Mouse (Mus musculus): ENCODE data around the gene Mfsd2a.

Gene Mfsd2a

GRCm38 (mm10) chr4:122983486-122984261 lies 22.7 kb upstream of the Mfsd2a start:
- POLR2A ChIA-PET, result interaction anchor here in 3 of 4 experiments (0.6 to 3.8 kb wide), 14 partner anchors 9 to 302 kb away, joined by 3 to 23 read pairs (median 5); partner anchors contain the start of genes Cap1 (in 2 of the 3), Mycl (in 2 of the 3), Mfsd2a (in 1 of the 3) and Trit1 (in 1 of the 3)
- CTCF ChIA-PET, result interaction anchor here (0.7 to 5.5 kb wide), 13 partner anchors 11 to 203 kb away, joined by 3 to 48 read pairs (median 6); partner anchors contain the start of gene Mycl (in 2 of the 4)

DNA sequence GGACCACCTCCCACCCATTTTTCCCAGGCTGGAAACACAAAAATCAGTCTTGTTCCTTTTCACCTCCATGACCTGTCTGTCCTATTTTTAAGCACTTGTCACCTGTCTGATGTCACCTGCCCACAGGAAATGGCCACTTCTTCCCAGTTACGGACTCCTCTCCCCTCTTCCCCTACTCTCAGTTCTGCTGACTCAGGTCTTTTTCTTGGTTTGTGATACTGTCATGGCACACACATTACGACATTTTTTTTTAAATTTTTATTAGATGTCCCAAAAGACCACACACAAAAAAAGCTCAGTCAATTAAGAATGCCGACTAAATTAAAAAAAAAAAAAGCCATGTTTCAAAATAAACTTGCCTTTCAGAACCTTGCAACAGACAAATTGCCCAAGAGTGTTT lies 21.5 kb upstream of the Mfsd2a start:
- CTCF ChIA-PET, result interaction anchor here (0.7 to 5.5 kb wide), 9 partner anchors 13 to 174 kb away, joined by 4 to 48 read pairs (median 9); partner anchors contain the start of gene Mycl (in 3 of the 4)
- POLR2A ChIA-PET, result interaction anchor here in 3 of 4 experiments (0.6 to 3.8 kb wide), 16 partner anchors 10 to 155 kb away, joined by 3 to 23 read pairs (median 4); partner anchors contain the start of genes Cap1 (in 2 of the 3), Mycl (in 2 of the 3) and Mfsd2a (in 1 of the 3)

- ChIA-PET POLR2A (interaction anchor here in 3 of 4 experiments (0.6 to 3.7 kb wide), 11 partner anchors 10 to 153 kb away, joined by 3 to 13 read pairs (median 4); partner anchors contain the start of genes Cap1 (in 1 of the 3) and Mycl (in 1 of the 3)), CTCF (interaction anchor here in 3 of 4 experiments (0.5 to 5.5 kb wide), 9 partner anchors 10 to 1939 kb away, joined by 3 to 30 read pairs (median 4); partner anchors contain the start of gene Mycl (in 2 of the 3))
Observed at GRCm38 (mm10) chr4:122981930-122982329, 20.9 kb upstream of the Mfsd2a start.

- POLR2A ChIA-PET, result interaction anchor here in 3 of 4 experiments (0.6 to 3.7 kb wide), 11 partner anchors 9 to 159 kb away, joined by 3 to 13 read pairs (median 3); partner anchors contain the start of genes Cap1 (in 1 of the 3), Mycl (in 1 of the 3) and Ppie (in 1 of the 3)
- CTCF ChIA-PET, result interaction anchor here (0.6 to 5.5 kb wide), 8 partner anchors 14 to 1938 kb away, joined by 3 to 30 read pairs (median 5); partner anchors contain the start of gene Mycl (in 2 of the 4)
Observed at GRCm38 (mm10) chr4:122981238-122981637, 20.2 kb upstream of the Mfsd2a start.

DNA sequence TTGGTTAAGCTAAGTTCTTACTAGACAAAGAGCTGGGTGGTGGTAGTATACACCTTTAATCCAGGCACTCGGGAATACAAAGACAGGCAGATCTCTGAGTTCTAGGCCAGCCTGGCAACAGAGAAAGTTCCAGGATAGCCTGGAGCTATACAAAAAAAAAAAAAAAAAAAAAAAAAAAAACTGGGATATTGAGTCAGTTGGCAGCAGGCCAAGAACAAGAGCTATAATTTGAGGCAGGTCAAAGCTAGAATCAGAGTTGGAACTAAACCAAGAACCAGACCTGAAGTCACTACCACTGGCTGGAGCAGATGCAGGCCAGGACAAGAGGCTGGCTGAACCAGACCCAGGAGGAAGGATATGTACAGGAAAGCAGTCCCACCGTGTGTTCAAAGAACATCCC lies 19.7 kb upstream of the Mfsd2a start:
- CTCF ChIA-PET, result interaction anchor here (0.5 to 5.5 kb wide), 6 partner anchors 14 to 259 kb away, joined by 3 to 30 read pairs (median 4); partner anchors contain the start of gene Mycl (in 1 of the 4)
- POLR2A ChIA-PET, result interaction anchor here in 3 of 4 experiments (0.5 to 3.7 kb wide), 8 partner anchors 9 to 193 kb away, joined by 3 to 13 read pairs (median 4); partner anchors contain the start of genes Cap1 (in 1 of the 3) and Ppie (in 1 of the 3)

- CTCF ChIA-PET, result interaction anchor here in 2 of 4 experiments (0.5 to 1.1 kb wide), 3 partner anchors 15 to 103 kb away, joined by 3 to 5 read pairs (median 3); no protein-coding TSS in a partner anchor
- POLR2A ChIA-PET, result interaction anchor here in 2 of 4 experiments (1.4 to 1.6 kb wide), 2 partner anchors 82 to 94 kb away, joined by 3 to 6 read pairs; partner anchors contain the start of gene Cap1 (in 1 of the 2)
Observed at GRCm38 (mm10) chr4:122979826-122980225, 18.8 kb upstream of the Mfsd2a start.

DNA sequence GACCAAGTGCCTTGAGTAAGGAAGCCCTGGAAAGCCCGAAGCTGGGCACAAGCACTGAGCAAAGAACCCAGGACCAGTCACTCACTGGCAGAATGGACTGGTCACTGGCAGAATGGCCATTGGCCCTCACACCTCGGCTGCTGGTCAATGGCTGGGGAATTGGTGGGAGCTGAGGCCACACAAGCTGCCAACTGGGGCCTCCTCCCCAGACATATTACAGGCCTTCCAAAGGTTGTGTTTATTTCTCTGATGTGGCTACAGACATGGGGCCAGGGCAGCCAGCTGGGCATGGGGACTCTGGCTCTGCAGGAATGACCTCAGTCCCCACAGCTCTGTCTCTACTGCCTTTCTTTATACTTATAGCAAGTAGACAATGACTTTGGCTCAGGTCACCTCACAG lies 17.9 kb upstream of the Mfsd2a start:
- ChIA-PET POLR2A (interaction anchor here in 1 of 4 experiments (1.0 to 3.7 kb wide), 4 partner anchors 18 to 92 kb away, joined by 3 to 17 read pairs (median 4); partner anchors contain the start of gene Mfsd2a), CTCF (interaction anchor here in 3 of 4 experiments (0.6 to 1.3 kb wide), 5 partner anchors 16 to 66 kb away, joined by 3 to 6 read pairs (median 3); partner anchors contain the start of gene Mycl (in 1 of the 3))

DNA sequence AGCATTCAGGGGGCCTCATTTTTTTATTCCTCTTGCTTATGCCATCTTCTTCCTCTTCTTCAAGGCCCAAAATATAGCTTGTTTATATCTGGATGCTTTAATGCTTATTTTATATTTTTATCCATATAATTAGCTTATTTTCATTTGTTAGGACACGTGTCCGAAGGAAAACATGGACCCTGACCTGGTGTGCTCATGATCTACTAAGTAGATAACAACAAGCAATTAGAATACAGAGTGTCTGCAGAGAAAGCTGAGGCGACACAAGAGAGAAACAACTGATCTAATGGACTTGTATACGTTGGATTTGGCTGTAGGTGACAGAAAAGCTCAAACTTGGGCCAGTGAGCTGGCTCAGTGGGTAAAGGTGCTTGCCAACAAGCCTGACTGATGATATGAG lies 15.9 kb upstream of the Mfsd2a start:
- CTCF ChIA-PET, result interaction anchor here in 1 of 4 experiments (0.8 kb wide), 1 partner anchor 8 kb away, joined by 3 read pairs; no protein-coding TSS in a partner anchor
- POLR2A ChIA-PET, result interaction anchor here in 2 of 4 experiments (0.9 to 3.7 kb wide), 3 partner anchors 10 to 42 kb away, joined by 3 to 17 read pairs (median 3); partner anchors contain the start of gene Mfsd2a (in 1 of the 2)

DNA sequence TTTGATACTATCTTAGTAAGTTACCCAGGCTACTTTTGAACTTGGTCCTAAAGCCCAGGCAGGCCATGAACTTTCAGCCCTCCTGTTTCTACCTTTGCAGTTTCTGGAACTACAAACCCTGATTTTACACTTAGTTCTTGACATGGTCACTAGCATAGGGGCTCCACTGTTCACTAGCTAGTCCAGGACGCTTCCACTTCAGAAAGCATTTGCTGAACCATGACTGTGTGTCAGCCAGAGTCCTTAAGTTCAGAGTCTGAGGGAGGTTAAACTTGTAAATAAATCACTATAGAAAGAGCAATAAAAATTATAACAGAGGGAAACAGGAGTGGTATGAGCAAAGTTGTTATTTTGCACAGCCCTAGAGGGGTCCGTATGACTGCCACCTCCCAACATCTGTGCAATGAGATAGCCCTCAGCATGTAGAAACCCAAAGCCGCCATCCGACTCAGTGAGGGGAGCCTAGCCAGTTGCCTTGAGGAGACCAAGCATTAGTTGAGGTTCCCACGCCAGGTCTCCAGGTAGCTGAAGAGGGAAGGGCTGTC lies 14.1 kb upstream of the Mfsd2a start:
- CTCF ChIA-PET, result interaction anchor here in 2 of 4 experiments (0.6 to 1.4 kb wide), 3 partner anchors 10 to 34 kb away, joined by 3 to 7 read pairs (median 4); partner anchors contain the start of gene Mycl (in 1 of the 2)
- POLR2A ChIA-PET, result no interaction called here

DNA sequence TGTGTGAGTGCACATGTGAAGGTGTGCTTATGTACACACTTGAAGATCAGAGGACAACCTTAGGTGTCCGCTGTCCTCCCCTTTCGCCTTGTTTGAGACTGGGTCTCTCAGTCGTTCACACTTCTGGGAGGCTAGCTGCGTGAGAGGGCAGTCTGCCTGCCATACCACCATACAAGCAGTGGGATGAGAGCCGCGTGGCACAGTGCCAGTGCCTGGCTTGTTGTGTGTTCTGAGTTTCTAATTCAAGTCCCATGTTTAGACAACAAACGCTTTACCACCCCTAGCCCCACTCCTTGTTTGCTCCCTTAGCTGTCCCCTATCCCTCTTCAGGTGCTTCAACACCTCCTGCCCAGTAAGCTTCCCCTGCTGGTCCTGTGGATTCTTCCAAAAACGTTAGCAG lies 11.1 kb upstream of the Mfsd2a start:
- ChIA-PET CTCF (interaction anchor here in 2 of 4 experiments (0.7 to 1.7 kb wide), 3 partner anchors 10 to 58 kb away, joined by 3 to 6 read pairs (median 4); no protein-coding TSS in a partner anchor), POLR2A (interaction anchor here in 1 of 4 experiments (1.9 to 2.5 kb wide), 2 partner anchors 9 to 10 kb away, joined by 13 read pairs; no protein-coding TSS in a partner anchor)

- POLR2A ChIA-PET, result interaction anchor here in 3 of 4 experiments (0.6 to 2.5 kb wide), 5 partner anchors 9 to 15 kb away, joined by 3 to 13 read pairs (median 5); no protein-coding TSS in a partner anchor
- CTCF ChIA-PET, result interaction anchor here in 3 of 4 experiments (0.7 to 1.7 kb wide), 4 partner anchors 10 to 58 kb away, joined by 3 to 6 read pairs (median 4); no protein-coding TSS in a partner anchor
Observed at GRCm38 (mm10) chr4:122971646-122972045, 10.7 kb upstream of the Mfsd2a start.

DNA sequence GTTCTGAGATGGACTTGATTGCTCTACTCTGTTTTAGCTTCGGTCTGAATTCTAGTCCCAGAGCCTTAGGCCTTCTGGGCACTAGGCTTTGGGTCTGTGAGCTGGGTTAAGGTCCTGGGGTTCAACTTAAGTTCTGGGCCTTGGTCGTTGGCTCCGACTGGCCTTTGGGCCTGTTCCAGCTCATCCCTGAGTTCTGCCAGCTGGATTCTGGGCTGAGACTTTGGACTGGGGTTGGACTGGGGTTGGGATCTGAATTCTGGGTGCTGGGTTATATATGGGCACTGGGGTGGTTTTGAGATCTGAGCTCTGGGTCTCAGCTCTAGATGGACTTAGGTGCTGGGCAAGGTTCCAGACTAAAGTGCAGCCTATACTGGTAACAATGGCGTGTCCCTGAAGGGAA lies 10.2 kb upstream of the Mfsd2a start:
- ChIA-PET CTCF (interaction anchor here in 3 of 4 experiments (0.6 to 1.7 kb wide), 5 partner anchors 14 to 69 kb away, joined by 3 to 8 read pairs (median 3); no protein-coding TSS in a partner anchor), POLR2A (interaction anchor here in 3 of 4 experiments (0.6 to 2.5 kb wide), 7 partner anchors 9 to 169 kb away, joined by 3 to 13 read pairs (median 4); partner anchors contain the start of gene Ppie (in 1 of the 3))

- POLR2A ChIA-PET, result interaction anchor here in 1 of 4 experiments (2.3 kb wide), 1 partner anchor 12 kb away, joined by 12 read pairs; no protein-coding TSS in a partner anchor
Observed at GRCm38 (mm10) chr4:122968106-122968505, 7.1 kb upstream of the Mfsd2a start.

GRCm38 (mm10) chr4:122962751-122963150 lies 1.8 kb upstream of the Mfsd2a start:
- ChIA-PET POLR2A (interaction anchor here in 2 of 4 experiments (0.7 to 3.2 kb wide), 8 partner anchors 9 to 115 kb away, joined by 3 to 17 read pairs (median 4); partner anchors contain the start of genes Cap1 (in 1 of the 2) and Mycl (in 1 of the 2)), CTCF (interaction anchor here in 3 of 4 experiments (0.6 to 1.0 kb wide), 4 partner anchors 16 to 113 kb away, joined by 3 to 5 read pairs (median 3); no protein-coding TSS in a partner anchor)

More at GRCm38 (mm10) chr4:122968106-122968505, 7.1 kb upstream of the Mfsd2a start:
- CTCF ChIA-PET, result no interaction called here

GRCm38 (mm10) chr4:122961589-122961988 lies 601 bp upstream of the Mfsd2a start:
- ChIA-PET POLR2A (interaction anchor here in 1 of 4 experiments (0.6 to 3.2 kb wide), 12 partner anchors 10 to 178 kb away, joined by 3 to 17 read pairs (median 5); partner anchors contain the start of genes Cap1, Mycl and Ppie), CTCF (interaction anchor here in 3 of 4 experiments (0.6 to 1.3 kb wide), 5 partner anchors 23 to 89 kb away, joined by 3 to 4 read pairs (median 3); no protein-coding TSS in a partner anchor)

DNA sequence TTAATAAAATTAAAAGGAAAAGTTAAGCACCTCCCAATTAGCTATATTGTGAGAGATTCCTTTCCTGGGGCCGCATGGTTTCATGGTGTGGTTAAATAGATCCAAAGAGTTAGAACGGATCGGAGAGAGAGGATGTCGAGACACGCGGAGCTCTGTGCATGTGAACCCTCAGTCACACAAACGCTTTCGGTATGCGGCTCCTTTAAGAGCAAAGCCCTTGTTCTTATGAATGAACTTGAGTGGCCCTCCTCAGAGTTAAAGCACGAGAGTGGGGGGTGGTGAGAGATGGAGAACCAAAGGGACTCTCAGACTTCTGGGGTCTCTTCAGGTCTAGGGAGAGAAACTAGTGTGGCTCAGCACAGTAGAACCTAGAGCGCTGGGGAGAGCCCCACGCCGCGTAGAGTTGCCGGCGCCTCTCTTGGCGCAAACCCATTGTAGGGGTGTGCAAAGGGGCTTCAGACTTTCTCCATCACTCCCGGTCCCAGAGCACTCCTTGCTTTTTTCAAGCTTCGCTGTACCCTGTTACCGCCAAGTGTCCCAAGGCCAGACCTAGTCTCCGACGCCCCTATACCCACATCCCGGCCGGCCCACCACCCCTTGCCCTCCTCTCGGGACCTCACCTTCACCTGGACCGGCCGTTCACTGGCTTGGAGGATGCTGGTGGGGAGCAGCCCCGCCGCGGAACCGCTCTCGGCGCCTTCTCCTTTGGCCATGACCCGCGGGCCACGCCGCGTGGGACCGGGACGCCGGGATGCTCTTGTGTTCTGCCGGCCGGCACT lies 478 bp downstream of the Mfsd2a start:
- ChIA-PET POLR2A (interaction anchor here in 1 of 4 experiments (0.7 to 3.3 kb wide), 12 partner anchors 9 to 82 kb away, joined by 3 to 17 read pairs (median 4); partner anchors contain the start of genes Cap1 and Mycl), CTCF (interaction anchor here in 3 of 4 experiments (0.5 to 1.3 kb wide), 5 partner anchors 24 to 50 kb away, joined by 3 to 5 read pairs (median 4); no protein-coding TSS in a partner anchor)
